Mouse (Mus musculus) limb, embryonic 15.5 days (tissue): ENCODE results near the gene Itpr1. TPM values are rescaled to one million over a fixed set of nuclear protein-coding genes. Genes with fewer than 3 reads are reported as not detected.

Source experiments
- microRNA-seq: library from miRNA; unstranded; fragments of <30 nt; microRNA quantifications from one replicate; pipeline ENCODE4, GENCODE M21; 2016
- polyA plus RNA-seq: library from polyadenylated mRNA; unstranded; fragments of >200 nt; fragmentation: Nextera tagmentation; extraction: Ambion mirVana; gene quantifications from 2 replicates; pipeline ENCODE4 v1.2.1, GENCODE M21; 2015

Itpr1 gene
- polyA plus RNA-seq, 1 experiment from 2014 or later, result 9.0 TPM

Small RNA genes within 50 kb of the gene (microRNA-seq; reads per million reads assigned to microRNA genes)
- not detected for gene Mir7661

Other genes with a start within 250 kb of the Itpr1 start
- 5.4 and 6.6 TPM in 2 replicates for gene Setmar, start 148.1 kb upstream of the Itpr1 start, polyA plus RNA-seq
- gene Sumf1, start 27.5 kb upstream of the Itpr1 start, polyA plus RNA-seq, result 24.9 and 25.9 TPM in 2 replicates